Mouse (Mus musculus) adrenal gland, postnatal 14 days (tissue): ENCODE data around the gene 1700007K13Rik. TPM values are rescaled to one million over a fixed set of nuclear protein-coding genes. Genes with fewer than 3 reads are reported as not detected.

Experiments used
- DNase-seq: peaks from one replicate; pipeline ENCODE4 v3.0.0; 2021; ENCODE audit warnings: mixed read lengths
- total RNA-seq: library from RNA; stranded (reverse); gene quantifications from 2 replicates; pipeline ENCODE4 v1.2.3, GENCODE M21; 2021

Gene 1700007K13Rik
- total RNA-seq, 1 experiment from 2014 or later: 0.93 TPM

- DNase-seq: peak; percentile 85
These were observed 50.6 kb downstream of the 1700007K13Rik start for GRCm38 (mm10) chr2:28415387-28416024.

DNA sequence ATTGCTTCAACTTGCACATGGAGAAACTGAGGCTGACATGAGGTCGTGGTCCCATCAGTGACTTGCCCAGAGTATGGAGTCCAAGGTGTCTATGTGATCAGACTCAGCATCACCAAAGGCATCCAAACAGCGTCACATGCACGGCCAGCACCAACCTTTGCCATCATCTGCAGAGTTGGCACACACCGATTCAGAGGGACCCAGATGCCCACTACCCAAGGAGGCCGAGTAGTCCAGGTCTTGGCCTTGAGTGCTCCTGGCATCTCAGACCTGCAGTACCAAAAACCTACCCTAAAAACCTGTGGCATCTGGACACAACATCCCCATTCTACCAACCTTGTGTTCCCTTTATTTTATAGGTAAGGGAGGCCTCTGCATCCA, 51.4 kb downstream of the 1700007K13Rik start:
- no peak for DNase-seq

- DNase-seq: no peak
These were observed 51.9 kb downstream of the 1700007K13Rik start for GRCm38 (mm10) chr2:28414116-28414756.

GRCm38 (mm10) chr2:28412936-28413335, 53.2 kb downstream of the 1700007K13Rik start:
- DNase-seq: no peak

Other genes with a start within 250 kb of the 1700007K13Rik start
- gene Ppp1r26, start 19.5 kb downstream of the 1700007K13Rik start, total RNA-seq: 5.4 and 5.9 TPM in 2 replicates
- gene Mrps2, start 1.7 kb upstream of the 1700007K13Rik start, total RNA-seq: 70.8 and 73.7 TPM in 2 replicates
- 3.3 and 5.1 TPM in 2 replicates for gene Gbgt1, start 30.6 kb upstream of the 1700007K13Rik start, total RNA-seq
- gene Gm10134, start 39.8 kb upstream of the 1700007K13Rik start, total RNA-seq: 1.1 and 3.2 TPM in 2 replicates
- 27.0 and 35.9 TPM in 2 replicates for gene Ralgds, start 46.8 kb upstream of the 1700007K13Rik start, total RNA-seq
- 0.15 TPM in 1 of 2 replicates, not detected in the other for gene Cel, start 97.1 kb upstream of the 1700007K13Rik start, total RNA-seq
- gene Gtf3c5, start 117.4 kb upstream of the 1700007K13Rik start, total RNA-seq: 18.7 and 18.9 TPM in 2 replicates
- 2.1 TPM in 1 of 2 replicates, not detected in the other for gene Gfi1b, start 155.7 kb upstream of the 1700007K13Rik start, total RNA-seq
- 16.5 and 19.3 TPM in 2 replicates for gene Tsc1, start 174.9 kb upstream of the 1700007K13Rik start, total RNA-seq
- gene Spaca9, start 233.4 kb upstream of the 1700007K13Rik start, total RNA-seq: 0.93 TPM in 1 of 2 replicates, not detected in the other
- not detected in 2 replicates for gene Ak8, start 233.8 kb upstream of the 1700007K13Rik start, total RNA-seq